Mouse (Mus musculus) G1E-ER4 (cell line): ENCODE measurements around the gene Olfr820. TPM values are rescaled to one million over a fixed set of nuclear protein-coding genes. Genes with fewer than 3 reads are reported as not detected.
"Not testable (repeated sequence)": the region's sequence is repeated elsewhere in the genome, so short reads cannot be mapped to it uniquely, and the experiment has no call there.

Experiments
- GATA1 ChIP-seq: IDR thresholded peaks from one replicate; pipeline ENCODE4 v1.8.0; 2012; ENCODE audit warnings: low read length, inconsistent platforms
- polyA plus RNA-seq: library from polyadenylated mRNA; stranded (reverse); fragments of >175 nt; gene quantifications from 2 replicates; pipeline ENCODE4 v1.2.3, GENCODE M21; 2012

Olfr820 gene
- not detected in 2 replicates for polyA plus RNA-seq

GRCm38 (mm10) chr10:130012321-130012720 lies at the start of gene Olfr820:
Olfr820 (plus strand) TSS chr10:130012621.
- TF ChIP-seq GATA1: no peak

- not testable (repeated sequence) for TF ChIP-seq GATA1
These were observed 45.3 kb upstream of the Olfr820 start, which contains the start of gene Olfr819 for GRCm38 (mm10) chr10:129967166-129967565. Olfr819 (minus strand) TSS chr10:129967266.

GRCm38 (mm10) chr10:129976040-129976439 lies 36.4 kb upstream of the Olfr820 start, which contains the start of gene Olfr247:
Olfr247 (minus strand) TSS chr10:129976140.
- not testable (repeated sequence) for TF ChIP-seq GATA1

GRCm38 (mm10) chr10:129984962-129985361 lies 27.5 kb upstream of the Olfr820 start, which contains the start of gene Gm10310:
Gm10310 (minus strand) TSS chr10:129985062.
- not testable (repeated sequence) for TF ChIP-seq GATA1

- no peak for TF ChIP-seq GATA1
These were observed 17.6 kb downstream of the Olfr820 start, which contains the start of gene Olfr821 for GRCm38 (mm10) chr10:130030048-130030447. Olfr821 (plus strand) TSS chr10:130030348.

GRCm38 (mm10) chr10:130037096-130037495 lies 24.7 kb downstream of the Olfr820 start:
- TF ChIP-seq GATA1: no peak

Other genes with a start within 250 kb of the Olfr820 start
- not detected in 2 replicates for gene Olfr808, start 247.1 kb upstream of the Olfr820 start, polyA plus RNA-seq
- gene Olfr809, start 238.0 kb upstream of the Olfr820 start, polyA plus RNA-seq: not detected in 2 replicates
- not detected in 2 replicates for gene Olfr810, start 217.7 kb upstream of the Olfr820 start, polyA plus RNA-seq
- not detected in 2 replicates for gene Olfr811, start 208.2 kb upstream of the Olfr820 start, polyA plus RNA-seq
- not detected in 2 replicates for gene Olfr812, start 166.5 kb upstream of the Olfr820 start, polyA plus RNA-seq
- not detected in 2 replicates for gene Olfr813, start 157.3 kb upstream of the Olfr820 start, polyA plus RNA-seq
- gene Olfr814, start 132.8 kb upstream of the Olfr820 start, polyA plus RNA-seq: not detected in 2 replicates
- not detected in 2 replicates for gene Olfr815, start 106.8 kb upstream of the Olfr820 start, polyA plus RNA-seq
- not detected in 2 replicates for gene Olfr816, start 97.0 kb upstream of the Olfr820 start, polyA plus RNA-seq
- not detected in 2 replicates for gene Olfr818, start 63.5 kb upstream of the Olfr820 start, polyA plus RNA-seq
- gene Olfr819, start 45.4 kb upstream of the Olfr820 start, polyA plus RNA-seq: not detected in 2 replicates
- gene Olfr247, start 36.5 kb upstream of the Olfr820 start, polyA plus RNA-seq: not detected in 2 replicates
- not detected in 2 replicates for gene Gm10310, start 27.6 kb upstream of the Olfr820 start, polyA plus RNA-seq
- not detected in 2 replicates for gene Olfr821, start 17.7 kb downstream of the Olfr820 start, polyA plus RNA-seq
- gene Olfr822, start 58.6 kb downstream of the Olfr820 start, polyA plus RNA-seq: not detected in 2 replicates
- gene Olfr823, start 102.8 kb downstream of the Olfr820 start, polyA plus RNA-seq: not detected in 2 replicates
- gene Olfr824, start 117.4 kb downstream of the Olfr820 start, polyA plus RNA-seq: not detected in 2 replicates
- not detected in 2 replicates for gene Olfr825, start 154.1 kb downstream of the Olfr820 start, polyA plus RNA-seq
- not detected in 2 replicates for gene Olfr826, start 171.6 kb downstream of the Olfr820 start, polyA plus RNA-seq
- not detected in 2 replicates for gene Olfr827, start 201.8 kb downstream of the Olfr820 start, polyA plus RNA-seq